ENCODE assay signal across 10 mouse cellular contexts in the genomic region with DNA sequence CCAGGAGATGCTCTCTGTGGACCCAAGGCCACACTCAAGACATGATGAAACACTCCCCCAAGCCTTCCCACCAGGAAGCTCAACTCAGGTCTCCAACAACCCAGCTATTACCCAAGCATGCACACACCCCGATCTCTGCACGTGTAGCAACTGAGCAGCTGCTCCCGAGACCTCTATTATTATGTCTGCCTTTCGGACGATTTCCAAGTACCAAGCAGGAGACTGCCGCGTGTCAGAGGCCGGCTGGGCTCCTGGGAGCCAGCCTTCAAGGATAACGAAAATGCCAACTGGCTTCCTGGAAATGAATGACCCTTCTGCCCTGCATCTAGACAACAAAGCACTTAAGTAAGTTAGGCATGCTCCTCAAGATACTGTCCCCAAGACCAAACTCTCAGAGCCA. TPM values are rescaled to one million over a fixed set of nuclear protein-coding genes. Genes with fewer than 3 reads are reported as not detected.
A peak's percentile ranks its signal among the peaks of the same experiment; 100 is the strongest.
DNase-seq lines count a peak whose midpoint lies in the region; ATAC-seq and TF ChIP-seq lines count a peak whose summit lies in the region.
"Had no signal": no experiment of that assay in that cellular context is flagged by ENCODE, and none has a peak within 500 bp of the region (broad histone marks: within the 10 kb centered on the region; RNA-seq: fewer than 3 reads in every experiment).

No protein-coding gene starts in this region.

- peak overlapping the region; percentile 72 for H3K4me2 ChIP-seq in hindbrain, embryonic 11.5 days (replicated peaks; ENCODE audit: low read depth, low read length)
- H3K4me2 ChIP-seq in midbrain, embryonic 13.5 days (replicated peaks) = peak overlapping the region; percentile 78

- no peak for ATAC-seq in hindbrain, embryonic 11.5 days (ENCODE audit: low FRiP score)
- no peak for ATAC-seq in midbrain, embryonic 13.5 days

- H3K27ac ChIP-seq in heart, adult 2 months = peak overlapping the region; percentile 18; the same call in 1 of the 2 replicates
- no peak overlapping the region for H3K27ac ChIP-seq in cortical plate, adult 2 months (ENCODE audit: insufficient read depth, low read length)
- no peak overlapping the region for H3K27ac ChIP-seq in hindbrain, embryonic 11.5 days (ENCODE audit: low read depth, low read length)
- H3K27ac ChIP-seq in midbrain, embryonic 13.5 days = peak overlapping the region; percentile 89
- H3K27ac ChIP-seq: macrophage had no signal

- H3K9me3 ChIP-seq in hindbrain, embryonic 11.5 days (ENCODE audit: control insufficient read depth, low read length) = peaks cover 3% of the 10 kb centered on the region; the same call in 1 of the 2 replicates
- H3K9me3 ChIP-seq in midbrain, embryonic 13.5 days = peaks cover 5% of the 10 kb centered on the region; the same call in 1 of the 2 replicates

- no peak for TF ChIP-seq CTCF in heart, adult 2 months (IDR thresholded peaks at IDR 0.05)
- no peak for TF ChIP-seq CTCF in cortical plate, adult 2 months (IDR thresholded peaks at IDR 0.05; ENCODE audit: extremely low read depth, insufficient read depth, low read length)

- no peak for TF ChIP-seq POLR2A in heart, adult 2 months (IDR thresholded peaks at IDR 0.05; ENCODE audit: insufficient read depth, low read depth, low read length)
- TF ChIP-seq POLR2A in cortical plate, adult 2 months (IDR thresholded peaks at IDR 0.05; ENCODE audit: extremely low read depth, insufficient read depth, low read length) = no peak

- H3K9ac ChIP-seq in heart, adult 2 months (ENCODE audit: low read depth, low read length) = no peak overlapping the region
- H3K9ac ChIP-seq in hindbrain, embryonic 11.5 days (ENCODE audit: low read depth, low read length) = no peak overlapping the region
- H3K9ac ChIP-seq in midbrain, embryonic 13.5 days (replicated peaks) = peak overlapping the region; percentile 84

- no peaks in the 10 kb centered on the region; the same call in 1 of the 2 replicates for H3K79me2 ChIP-seq in heart, adult 2 months (replicated peaks; ENCODE audit: control insufficient read depth, insufficient read depth, low read length)

- peaks cover 5% of the 10 kb centered on the region for H3K4me1 ChIP-seq in heart, adult 2 months (ENCODE audit: control insufficient read depth, insufficient read depth, low read length)
- no peaks in the 10 kb centered on the region for H3K4me1 ChIP-seq in cortical plate, adult 2 months (ENCODE audit: control insufficient read depth, insufficient read depth, low read length)
- H3K4me1 ChIP-seq in hindbrain, embryonic 11.5 days (replicated peaks; ENCODE audit: control insufficient read depth, insufficient read depth, low read length) = 0 out of 2 replicates have a peak, but pooled peaks cover 2% of the 10 kb centered on the region
- peaks cover 27% of the 10 kb centered on the region for H3K4me1 ChIP-seq in midbrain, embryonic 13.5 days (replicated peaks)

- intact Hi-C loops in heart, adult 2 months (cut with DNase I) = loop anchor here (2.0 kb wide), 1 partner anchor 18 kb away; no protein-coding TSS in a partner anchor

- 19% methylated on average over 9 of the region's 9 CpGs for whole genome bisulfite sequencing in heart, adult 2 months
- 53% methylated on average over 9 of the region's 9 CpGs for WGBS in hindbrain, embryonic 11.5 days
- WGBS in midbrain, embryonic 13.5 days = 24% methylated on average over 9 of the region's 9 CpGs

- TF ChIP-seq EP300 in heart, adult 2 months (IDR thresholded peaks at IDR 0.05; ENCODE audit: insufficient read depth, low read depth, low read length) = 0 out of 2 replicates have a peak, but pooled peaks have one; percentile 20

- H3K4me3 ChIP-seq in heart, adult 2 months = no peak overlapping the region
- peak overlapping the region; percentile 98 for H3K4me3 ChIP-seq in cortical plate, adult 2 months (ENCODE audit: insufficient read depth, low read length)
- no peak overlapping the region for H3K4me3 ChIP-seq in hindbrain, embryonic 11.5 days (ENCODE audit: low read depth, low read length)
- H3K4me3 ChIP-seq in midbrain, embryonic 13.5 days (replicated peaks) = peak overlapping the region; percentile 72

- DNase-seq in heart, adult 2 months = peak; percentile 40 to 48
- DNase-seq in heart, adult 9 months (ENCODE audit: low spot score in 2 of 2) = no peak
- peak; percentile 17 for DNase-seq in hindbrain, embryonic 11.5 days (ENCODE audit: low spot score)
- no peak for DNase-seq in spleen, postnatal 4 days (ENCODE audit: low spot score in 2 of 2)
- no peak for DNase-seq in right cerebral cortex, adult 2 months (ENCODE audit: low spot score in 2 of 2)
- DNase-seq in thymus, postnatal 10 days (ENCODE audit: low spot score in 2 of 2) = no peak

- no peaks in the 10 kb centered on the region for H3K27me3 ChIP-seq in heart, adult 2 months (ENCODE audit: control insufficient read depth, insufficient read depth, low read length)
- H3K27me3 ChIP-seq in hindbrain, embryonic 11.5 days (ENCODE audit: control insufficient read depth, insufficient read depth, low read length) = no peaks in the 10 kb centered on the region
- no peaks in the 10 kb centered on the region for H3K27me3 ChIP-seq in midbrain, embryonic 13.5 days
- H3K27me3 ChIP-seq: CH12.LX had no signal

- no peaks in the 10 kb centered on the region for H3K36me3 ChIP-seq in heart, adult 2 months (ENCODE audit: control insufficient read depth, insufficient read depth, low read length)
- H3K36me3 ChIP-seq in hindbrain, embryonic 11.5 days (ENCODE audit: control insufficient read depth, insufficient read depth, low read length) = peaks cover 7% of the 10 kb centered on the region
- H3K36me3 ChIP-seq in midbrain, embryonic 13.5 days = peaks cover 28% of the 10 kb centered on the region

RNA-seq across cellular contexts. Expression of a gene that starts 2.1 kb away (rescaled TPM):
- total RNA-seq in heart, adult 2 months (2021) = 10 to 100 TPM; 23.8 to 26.4 TPM
- 13.4 and 18.0 TPM in 2 replicates for polyA plus RNA-seq in heart, adult 2 months (2012; rRNA removed)
- 31.2 and 31.9 TPM in 2 replicates for polyA plus RNA-seq in cortical plate, adult 2 months (2012; rRNA removed)
- polyA plus RNA-seq in hindbrain, embryonic 11.5 days (2014; fragmentation: Nextera tagmentation; extraction: Ambion mirVana) = 65.3 and 69.3 TPM in 2 replicates
- 89.6 and 96.6 TPM in 2 replicates for polyA plus RNA-seq in midbrain, embryonic 13.5 days (2015; fragmentation: Nextera tagmentation; extraction: Ambion mirVana)

Comparison
In these comparisons a context has a peak if more than half of its experiments do, and no peak if none do; other contexts are left out.
1. DNase-seq: peak in heart, adult 2 months (2 of 2) and hindbrain, embryonic 11.5 days (single experiment); none in heart, adult 9 months (0 of 2), spleen, postnatal 4 days (0 of 2), right cerebral cortex, adult 2 months (0 of 2) and thymus, postnatal 10 days (0 of 2).
2. H3K27ac ChIP-seq: peak in heart, adult 2 months (single experiment) and midbrain, embryonic 13.5 days (single experiment); none in cortical plate, adult 2 months (single experiment) and hindbrain, embryonic 11.5 days (single experiment).
3. H3K4me3 ChIP-seq: peak in cortical plate, adult 2 months (single experiment) and midbrain, embryonic 13.5 days (single experiment); none in heart, adult 2 months (single experiment) and hindbrain, embryonic 11.5 days (single experiment).